Mouse (Mus musculus) midbrain, embryonic 11.5 days (tissue): ENCODE measurements at regions not wholly inside any gene's neighbourhood (a gene's known extent, or its start where the extent isn't known, plus 50 kb on each side); places are given as distances from the start of the nearest gene placed in this dataset.
A peak's percentile ranks its signal among the peaks of the same experiment; 100 is the strongest.

Experiments used
- ATAC-seq: fragments of 200-750 bp; cut with Nextera tagmentation; 2 replicates; pipeline ENCODE4 v1.8.0; 2017; ENCODE audit warnings: moderate TSS enrichment, moderate library complexity; ENCODE audit not compliant: low FRiP score
- DNase-seq: peaks from one replicate; pipeline ENCODE4 v3.0.0; 2015; ENCODE audit warnings: low spot score; ENCODE audit errors: missing footprints
- H3K27ac ChIP-seq: fragments of 300-500 bp; sonication (generic); 2 replicates; pipeline ENCODE4 v1.5.1; 2014; ENCODE audit warnings: low read depth, low read length
- H3K27me3 ChIP-seq: fragments of 300-500 bp; sonication (generic); 2 replicates; pipeline ENCODE4 v1.6.1; 2014; ENCODE audit warnings: mild to moderate bottlenecking, low read length, moderate library complexity, mixed read lengths; ENCODE audit not compliant: control insufficient read depth, insufficient read depth
- H3K36me3 ChIP-seq: fragments of 300-500 bp; sonication (generic); 2 replicates; pipeline ENCODE4 v1.6.1; 2014; ENCODE audit warnings: mild to moderate bottlenecking, low read length, moderate library complexity, mixed read lengths; ENCODE audit not compliant: control insufficient read depth, insufficient read depth
- H3K4me1 ChIP-seq: fragments of 300-500 bp; sonication (generic); 2 replicates; pipeline ENCODE4 v1.6.1; 2014; ENCODE audit warnings: low read length; ENCODE audit not compliant: control insufficient read depth, insufficient read depth
- H3K4me2 ChIP-seq: fragments of 300-500 bp; sonication (generic); 2 replicates; pipeline ENCODE4 v1.6.1; 2014; ENCODE audit warnings: mild to moderate bottlenecking, moderate library complexity
- H3K4me3 ChIP-seq: fragments of 300-500 bp; sonication (generic); 2 replicates; pipeline ENCODE4 v1.5.1; 2014; ENCODE audit warnings: low read depth, low read length
- H3K9ac ChIP-seq: fragments of 300-500 bp; sonication (generic); 2 replicates; pipeline ENCODE4 v1.6.1; 2014; ENCODE audit warnings: low read length
- H3K9me3 ChIP-seq: fragments of 300-500 bp; sonication (generic); 2 replicates; pipeline ENCODE4 v1.6.1; 2016; ENCODE audit warnings: low read length; ENCODE audit not compliant: control insufficient read depth
- WGBS: fragments of 180-500 bp; shearing (Covaris S2); extraction: QIAGEN DNeasy Blood & Tissue Kit; methylation state at CpG from one replicate; pipeline ENCODE4 v1.1.7; 2014; 5-methylcytosine and 5-hydroxymethylcytosine counted together

GRCm38 (mm10) chr8:64491561-64491960 is 201.3 kb downstream of the Cpe start:
- H3K9me3 ChIP-seq: no peaks in the 10 kb centered on the region
- no peaks in the 10 kb centered on the region for H3K36me3 ChIP-seq
- no peak overlapping the region for H3K9ac ChIP-seq
- WGBS: 86% methylated on average over 2 of the region's 2 CpGs
- no peak overlapping the region for H3K4me2 ChIP-seq
- no peak overlapping the region for H3K4me3 ChIP-seq
- H3K27me3 ChIP-seq: no peaks in the 10 kb centered on the region
- H3K4me1 ChIP-seq: peaks cover 5% of the 10 kb centered on the region; the same call in 1 of the 2 replicates
- no peak for ATAC-seq
- H3K27ac ChIP-seq: no peak overlapping the region
- DNase-seq: no peak

GRCm38 (mm10) chr8:64488057-64488456 is 204.8 kb downstream of the Cpe start:
- ATAC-seq: 0 out of 2 replicates have a peak, but pooled peaks have one; percentile 33
- WGBS: 74% methylated on average over 3 of the region's 3 CpGs

GRCm38 (mm10) chr8:64473276-64473675 is 219.6 kb downstream of the Cpe start:
- H3K4me3 ChIP-seq: no peak overlapping the region
- H3K27ac ChIP-seq: no peak overlapping the region
- no peak for DNase-seq
- H3K4me1 ChIP-seq: no peaks in the 10 kb centered on the region
- H3K9me3 ChIP-seq: no peaks in the 10 kb centered on the region
- no peaks in the 10 kb centered on the region for H3K27me3 ChIP-seq
- no peaks in the 10 kb centered on the region for H3K36me3 ChIP-seq
- no peak overlapping the region for H3K4me2 ChIP-seq
- no peak for ATAC-seq
- H3K9ac ChIP-seq: no peak overlapping the region

More at GRCm38 (mm10) chr8:64488057-64488456, 204.8 kb downstream of the Cpe start:
- no peak for DNase-seq
- Histone ChIP-seq H3K36me3 (no peaks in the 10 kb centered on the region), H3K27ac (no peak overlapping the region), H3K4me3 (no peak overlapping the region), H3K4me1 (no peaks in the 10 kb centered on the region), H3K27me3 (no peaks in the 10 kb centered on the region), H3K9me3 (no peaks in the 10 kb centered on the region), H3K4me2 (no peak overlapping the region), H3K9ac (no peak overlapping the region)

- no peaks in the 10 kb centered on the region for H3K27me3 ChIP-seq
- WGBS: 86% methylated on average over 1 of the region's 1 CpGs
- ATAC-seq (no peak), DNase-seq (no peak)
- H3K4me2 ChIP-seq: no peak overlapping the region
- no peak overlapping the region for H3K9ac ChIP-seq
- H3K36me3 ChIP-seq: no peaks in the 10 kb centered on the region
- no peaks in the 10 kb centered on the region for H3K4me1 ChIP-seq
- no peak overlapping the region for H3K4me3 ChIP-seq
- H3K9me3 ChIP-seq: no peaks in the 10 kb centered on the region
- no peak overlapping the region for H3K27ac ChIP-seq
These were observed 220.0 kb downstream of the Cpe start for GRCm38 (mm10) chr8:64472801-64473270.

- no peaks in the 10 kb centered on the region for H3K36me3 ChIP-seq
- H3K4me2 ChIP-seq: no peak overlapping the region
- no peak overlapping the region for H3K27ac ChIP-seq
- H3K27me3 ChIP-seq: no peaks in the 10 kb centered on the region
- no peaks in the 10 kb centered on the region for H3K4me1 ChIP-seq
- no peaks in the 10 kb centered on the region for H3K9me3 ChIP-seq
- no peak overlapping the region for H3K4me3 ChIP-seq
- no peak for DNase-seq
- H3K9ac ChIP-seq: no peak overlapping the region
- 80% methylated on average over 4 of the region's 4 CpGs for WGBS
- no peak for ATAC-seq
These were observed 231.7 kb downstream of the Cpe start for GRCm38 (mm10) chr8:64461136-64461535.

GRCm38 (mm10) chr8:64456970-64457369 is 235.9 kb downstream of the Cpe start:
- ATAC-seq (no peak), DNase-seq (no peak)
- no peaks in the 10 kb centered on the region for H3K36me3 ChIP-seq
- no peak overlapping the region for H3K27ac ChIP-seq
- no peaks in the 10 kb centered on the region for H3K4me1 ChIP-seq
- no peaks in the 10 kb centered on the region for H3K9me3 ChIP-seq
- H3K4me2 ChIP-seq: no peak overlapping the region
- no peak overlapping the region for H3K4me3 ChIP-seq
- H3K27me3 ChIP-seq: no peaks in the 10 kb centered on the region
- no peak overlapping the region for H3K9ac ChIP-seq
- WGBS: 82% methylated on average over 5 of the region's 5 CpGs

GRCm38 (mm10) chr8:64454736-64455135 is 238.1 kb downstream of the Cpe start:
- Histone ChIP-seq H3K9ac (no peak overlapping the region), H3K4me2 (no peak overlapping the region), H3K27ac (no peak overlapping the region), H3K36me3 (no peaks in the 10 kb centered on the region), H3K27me3 (no peaks in the 10 kb centered on the region), H3K4me3 (no peak overlapping the region), H3K4me1 (no peaks in the 10 kb centered on the region), H3K9me3 (no peaks in the 10 kb centered on the region)
- no peak for DNase-seq
- no peak for ATAC-seq
- WGBS: 78% methylated on average over 4 of the region's 4 CpGs

- no peak overlapping the region for H3K9ac ChIP-seq
- no peak for ATAC-seq
- H3K27me3 ChIP-seq: no peaks in the 10 kb centered on the region
- no peak overlapping the region for H3K27ac ChIP-seq
- H3K36me3 ChIP-seq: no peaks in the 10 kb centered on the region
- H3K9me3 ChIP-seq: no peaks in the 10 kb centered on the region
- no peak for DNase-seq
- 91% methylated on average over 3 of the region's 3 CpGs for WGBS
- no peaks in the 10 kb centered on the region for H3K4me1 ChIP-seq
- H3K4me2 ChIP-seq: no peak overlapping the region
- H3K4me3 ChIP-seq: no peak overlapping the region
These were observed 239.3 kb upstream of the Tll1 start for GRCm38 (mm10) chr8:64445366-64445765.

GRCm38 (mm10) chr8:64444429-64444828 is 238.4 kb upstream of the Tll1 start:
- ATAC-seq: no peak
- 92% methylated on average over 5 of the region's 5 CpGs for WGBS
- H3K4me1 ChIP-seq: no peaks in the 10 kb centered on the region
- H3K4me2 ChIP-seq: no peak overlapping the region
- no peak overlapping the region for H3K27ac ChIP-seq
- H3K9me3 ChIP-seq: no peaks in the 10 kb centered on the region
- no peak overlapping the region for H3K4me3 ChIP-seq
- no peak for DNase-seq
- no peaks in the 10 kb centered on the region for H3K36me3 ChIP-seq
- no peak overlapping the region for H3K9ac ChIP-seq
- no peaks in the 10 kb centered on the region for H3K27me3 ChIP-seq

- DNase-seq (no peak), ATAC-seq (no peak)
- 87% methylated on average over 5 of the region's 5 CpGs for WGBS
These were observed 232.4 kb upstream of the Tll1 start for GRCm38 (mm10) chr8:64438489-64438888.

More at GRCm38 (mm10) chr8:64438489-64438888, 232.4 kb upstream of the Tll1 start:
- no peak overlapping the region for H3K9ac ChIP-seq
- H3K27ac ChIP-seq: no peak overlapping the region
- no peak overlapping the region for H3K4me2 ChIP-seq
- no peaks in the 10 kb centered on the region for H3K27me3 ChIP-seq
- no peak overlapping the region for H3K4me3 ChIP-seq
- no peaks in the 10 kb centered on the region for H3K4me1 ChIP-seq
- no peaks in the 10 kb centered on the region for H3K36me3 ChIP-seq
- no peaks in the 10 kb centered on the region for H3K9me3 ChIP-seq
